Mouse (Mus musculus): ENCODE data around the gene Oprl1.

- TF ChIP-seq CTCF (IDR thresholded peaks at IDR 0.05; ENCODE audit: extremely low read depth, insufficient read depth, low read length), result no peak
- TF ChIP-seq POLR2A (IDR thresholded peaks at IDR 0.05; ENCODE audit: extremely low read depth, insufficient read depth, low read length), result no peak
These were observed 49.2 kb downstream of the Oprl1 start for GRCm38 (mm10) chr2:181763886-181764527.

Measured in cortical plate, adult 2 months (tissue).